Mouse (Mus musculus) heart, adult 8-10 months (tissue): ENCODE measurements around the gene Akap17b. TPM values are rescaled to one million over a fixed set of nuclear protein-coding genes. Genes with fewer than 3 reads are reported as not detected.

Experiments
- DNase-seq: peaks from one replicate; pipeline ENCODE4 v3.0.0; 2022; ENCODE audit warnings: low spot score
- total RNA-seq, 4 experiments: library from RNA; stranded (reverse); gene quantifications; 2 replicates each; pipeline ENCODE4 v1.2.4; 2022

Gene Akap17b
- total RNA-seq, 4 experiments from 2014 or later: 1.6 to 3.1 (median 2.6) TPM

GRCm38 (mm10) chrX:36587304-36588209, 57.6 kb downstream of the Akap17b start:
- DNase-seq: no peak

DNA sequence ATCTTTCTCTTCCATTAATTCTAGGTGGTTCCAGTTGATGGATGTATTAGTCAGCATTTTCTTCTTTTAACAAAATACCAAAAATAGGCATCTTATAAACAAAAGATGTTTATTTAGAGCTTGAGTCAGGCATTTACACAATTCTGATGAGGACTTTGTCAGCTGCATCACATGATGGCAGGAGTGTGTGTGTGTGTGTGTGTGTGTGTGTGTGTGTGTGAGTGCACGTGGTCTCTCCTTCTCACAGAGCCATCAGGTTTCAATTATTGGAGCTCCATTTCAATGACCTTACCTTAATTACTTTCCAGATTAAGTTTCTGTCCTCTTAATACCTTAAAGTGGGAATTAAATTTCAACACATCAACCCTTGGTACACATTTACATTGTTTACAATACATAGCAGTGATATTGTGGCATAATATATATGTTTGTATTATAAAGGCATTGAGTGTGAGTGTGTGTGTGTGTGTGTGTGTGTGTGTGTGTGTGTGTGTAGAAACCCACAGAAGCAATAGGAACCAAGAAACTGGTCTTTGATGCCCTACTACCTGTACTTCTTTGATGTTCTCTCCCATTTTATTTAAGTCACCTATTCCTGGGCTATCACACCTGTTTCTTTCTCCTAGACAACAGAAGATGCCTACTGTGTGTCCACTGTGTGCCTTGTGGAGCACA, 58.4 kb downstream of the Akap17b start:
- no peak for DNase-seq

- no peak for DNase-seq
Observed at GRCm38 (mm10) chrX:36562079-36562478, 83.1 kb downstream of the Akap17b start.

DNA sequence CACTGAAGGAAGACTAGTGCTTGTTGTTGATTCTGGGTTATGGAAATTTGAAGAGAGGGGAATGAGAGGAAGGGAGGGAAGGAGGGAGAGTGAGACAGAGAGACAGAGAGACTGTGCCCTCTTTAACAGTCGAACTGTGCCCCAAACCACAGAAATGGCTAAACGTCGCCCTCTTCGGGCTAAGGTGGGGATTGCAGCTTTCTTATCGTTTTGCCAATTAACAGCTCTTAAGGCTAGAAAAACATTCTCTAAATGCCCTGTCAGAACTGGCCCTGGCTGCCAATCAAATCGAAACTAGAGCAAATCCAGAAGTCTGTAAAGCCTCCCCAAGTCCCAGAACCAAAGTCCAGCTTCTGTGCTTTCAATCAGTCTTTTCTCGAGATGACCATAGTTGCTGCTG, 83.5 kb downstream of the Akap17b start:
- DNase-seq: peak; percentile 59

- DNase-seq: no peak
Observed at GRCm38 (mm10) chrX:36560170-36560569, 85.0 kb downstream of the Akap17b start.

Other genes with a start within 250 kb of the Akap17b start
- gene Gm6268, start 244.1 kb downstream of the Akap17b start, total RNA-seq: not detected
- not detected for gene Gm14569, start 153.6 kb downstream of the Akap17b start, total RNA-seq
- gene Pgrmc1, start 47.2 kb downstream of the Akap17b start, total RNA-seq: 10 to 100 TPM; 18.6 to 21.4 (median 19.8) TPM
- gene Slc25a43, start 98.3 kb upstream of the Akap17b start, total RNA-seq: under 1 TPM in 1 of 4 experiments, not detected in 3; 0.53 TPM
- 100 to 1,000 TPM; 320 to 424 (median 359) TPM for gene Slc25a5, start 150.3 kb upstream of the Akap17b start, total RNA-seq
- gene Ube2a, start 228.5 kb upstream of the Akap17b start, total RNA-seq: 10 to 100 TPM; 61.7 to 72.1 (median 66.5) TPM
- gene C330007P06Rik, start 228.7 kb upstream of the Akap17b start, total RNA-seq: 10 to 100 TPM; 14.4 to 16.6 (median 15.4) TPM